Mouse (Mus musculus) activated CD4-positive, CD25-positive, alpha-beta regulatory T cell, adult 4 months (primary cell): ENCODE results near the gene Hsd17b13. TPM values are rescaled to one million over a fixed set of nuclear protein-coding genes. Genes with fewer than 3 reads are reported as not detected.
"Not testable (repeated sequence)": the region's sequence is repeated elsewhere in the genome, so short reads cannot be mapped to it uniquely, and the experiment has no call there.

Experiments used
- ATAC-seq: one replicate; pipeline ENCODE4 v1.8.0; 2017
- polyA plus RNA-seq, 2 experiments: library from polyadenylated mRNA; unstranded; fragments of 100-300 nt; shearing (Covaris generic); gene quantifications; one replicate each; pipeline ENCODE4 v1.2.1; 2017

Gene Hsd17b13
- not detected for polyA plus RNA-seq

DNA sequence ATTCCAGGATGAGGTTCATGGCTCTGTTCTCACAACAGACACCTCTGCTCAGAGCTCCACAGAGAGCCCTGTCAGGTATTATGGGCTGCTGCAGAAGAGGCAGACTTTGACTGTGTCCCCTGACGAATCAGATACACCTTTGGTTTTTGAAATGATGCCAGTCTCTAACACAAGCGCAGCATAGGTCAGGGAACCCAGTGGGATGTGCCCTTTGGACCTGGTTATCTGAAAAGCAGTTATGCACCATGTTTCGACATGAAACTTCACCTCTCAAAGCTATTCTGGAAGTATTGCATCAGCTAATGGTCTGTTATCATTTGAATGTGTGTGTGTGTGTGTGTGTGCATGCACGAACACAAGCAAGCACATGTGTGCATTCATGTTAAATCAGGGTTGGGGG is at the start of gene Hsd17b13:
Hsd17b13 (minus strand) TSS at position 114 of the 400 bp plus-strand sequence.
- ATAC-seq = no peak

DNA sequence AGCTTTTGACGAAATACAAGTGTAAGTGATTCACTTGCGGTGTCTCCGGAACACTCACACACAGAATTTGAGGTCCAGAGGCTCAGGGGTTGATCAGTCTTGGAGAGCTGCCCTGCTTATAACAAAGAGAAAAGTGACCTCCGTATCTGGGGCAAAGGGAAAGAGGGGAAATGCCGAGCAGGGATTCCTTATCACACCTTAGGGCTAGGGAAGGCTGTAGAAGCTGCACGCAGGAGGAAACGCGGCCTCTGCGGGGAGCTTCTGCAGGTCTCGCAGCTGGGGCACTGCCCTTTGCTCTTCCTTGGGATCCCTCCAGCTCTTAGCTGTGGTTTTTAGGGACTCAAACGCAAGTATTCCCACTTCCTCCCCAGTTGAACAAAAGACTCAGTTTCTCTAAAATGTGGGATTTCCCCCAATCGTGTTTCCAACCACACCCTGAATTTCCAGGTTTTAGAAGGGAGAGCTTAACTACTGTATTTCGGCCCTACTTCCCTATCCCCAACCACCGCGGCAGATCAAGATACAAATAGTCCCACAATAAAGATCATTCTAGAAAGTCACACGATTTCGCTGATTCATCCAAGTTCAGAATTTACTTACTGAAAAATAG is 48.1 kb upstream of the Hsd17b13 start:
- no peak for ATAC-seq

DNA sequence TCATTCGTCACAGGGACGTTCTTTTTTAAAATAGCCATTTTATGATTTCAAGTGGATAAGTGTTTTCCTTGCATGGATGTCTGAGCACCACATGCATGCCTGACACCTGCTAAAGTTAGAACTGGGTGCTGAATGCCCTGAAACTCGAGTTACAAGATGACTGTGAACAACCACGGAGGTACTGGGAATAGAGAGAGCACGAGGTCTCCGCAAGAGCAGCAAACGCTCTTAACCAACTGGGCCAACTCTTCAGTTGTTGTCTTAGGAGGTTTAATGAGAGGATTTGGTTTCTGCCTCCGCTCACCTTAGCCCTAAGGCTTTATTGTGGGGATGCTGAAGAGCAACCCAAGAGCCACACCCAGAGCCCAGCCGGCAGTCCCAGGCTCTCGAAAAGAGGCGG is 47.6 kb upstream of the Hsd17b13 start:
- ATAC-seq = no peak

DNA sequence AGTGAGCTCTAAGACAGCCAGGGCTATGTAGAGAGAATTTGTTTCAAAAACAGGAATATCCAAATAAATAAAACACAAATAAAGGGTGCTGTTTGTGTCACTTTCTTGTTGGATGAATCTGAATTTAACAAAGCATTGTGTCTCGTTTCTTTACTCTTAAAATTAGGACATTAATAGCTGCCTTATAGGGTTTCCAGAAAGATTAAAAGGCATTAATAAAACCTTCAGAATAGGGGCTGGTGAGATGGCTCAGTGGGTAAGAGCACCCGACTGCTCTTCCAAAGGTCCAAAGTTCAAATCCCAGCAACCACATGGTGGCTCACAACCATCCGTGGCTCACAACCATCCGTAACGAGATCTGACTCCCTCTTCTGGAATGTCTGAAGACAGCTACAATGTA is 47.0 kb upstream of the Hsd17b13 start:
- ATAC-seq = not testable (repeated sequence)

DNA sequence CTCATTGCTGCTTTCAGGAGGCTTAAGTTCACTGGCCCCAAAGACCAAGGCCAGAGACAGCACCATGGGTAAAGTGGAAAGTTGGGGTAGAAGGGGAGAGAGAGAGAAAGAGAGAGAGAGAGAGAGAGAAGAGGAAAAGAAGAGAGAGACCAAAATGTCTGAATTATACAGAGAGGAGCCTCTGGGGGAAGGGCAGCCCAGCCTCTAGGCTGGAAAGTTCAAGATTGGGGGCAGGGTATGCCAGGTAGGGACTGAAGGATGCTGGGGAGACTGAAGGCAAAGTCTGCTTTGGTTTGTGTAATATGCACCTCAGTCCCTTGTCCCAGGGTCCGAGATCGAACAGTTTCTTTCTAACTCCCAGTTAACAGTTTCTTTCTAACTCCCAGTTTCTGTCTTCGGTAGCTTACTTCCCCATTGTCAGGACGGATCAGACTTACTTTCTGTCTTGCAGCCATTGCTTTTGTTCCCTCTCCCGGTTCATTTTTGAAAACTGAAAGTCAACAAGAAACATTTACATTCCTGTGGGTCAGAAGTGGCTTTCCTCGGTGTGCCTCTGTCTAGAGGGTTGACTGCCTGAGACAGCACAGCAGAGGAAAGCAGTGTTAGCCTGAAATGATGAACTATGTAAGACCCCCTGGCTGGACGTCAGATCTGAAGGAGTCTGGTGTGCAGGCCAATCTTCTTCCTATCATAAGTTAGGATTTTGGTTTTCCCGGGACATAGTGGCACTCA is 46.2 kb upstream of the Hsd17b13 start:
- ATAC-seq = no peak

DNA sequence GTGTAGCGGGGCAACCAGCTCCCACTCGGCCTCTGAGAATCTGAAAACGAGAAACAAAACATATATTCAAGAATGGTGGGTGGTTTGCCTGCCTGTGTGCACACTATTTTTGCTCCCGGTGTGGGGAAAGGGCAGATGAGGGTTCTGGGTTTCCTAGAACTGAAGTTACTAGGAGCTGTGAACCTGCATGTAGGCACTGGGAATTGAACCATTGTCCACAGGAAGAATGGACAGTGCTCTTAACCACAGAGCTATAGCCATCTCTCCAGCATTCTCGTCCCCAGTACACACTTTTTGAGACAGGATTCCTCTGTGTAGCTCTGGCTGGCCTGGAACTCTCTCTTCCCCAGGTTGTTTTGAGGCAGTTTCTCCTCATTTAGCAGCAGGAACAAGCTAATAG is 45.3 kb upstream of the Hsd17b13 start:
- no peak for ATAC-seq

DNA sequence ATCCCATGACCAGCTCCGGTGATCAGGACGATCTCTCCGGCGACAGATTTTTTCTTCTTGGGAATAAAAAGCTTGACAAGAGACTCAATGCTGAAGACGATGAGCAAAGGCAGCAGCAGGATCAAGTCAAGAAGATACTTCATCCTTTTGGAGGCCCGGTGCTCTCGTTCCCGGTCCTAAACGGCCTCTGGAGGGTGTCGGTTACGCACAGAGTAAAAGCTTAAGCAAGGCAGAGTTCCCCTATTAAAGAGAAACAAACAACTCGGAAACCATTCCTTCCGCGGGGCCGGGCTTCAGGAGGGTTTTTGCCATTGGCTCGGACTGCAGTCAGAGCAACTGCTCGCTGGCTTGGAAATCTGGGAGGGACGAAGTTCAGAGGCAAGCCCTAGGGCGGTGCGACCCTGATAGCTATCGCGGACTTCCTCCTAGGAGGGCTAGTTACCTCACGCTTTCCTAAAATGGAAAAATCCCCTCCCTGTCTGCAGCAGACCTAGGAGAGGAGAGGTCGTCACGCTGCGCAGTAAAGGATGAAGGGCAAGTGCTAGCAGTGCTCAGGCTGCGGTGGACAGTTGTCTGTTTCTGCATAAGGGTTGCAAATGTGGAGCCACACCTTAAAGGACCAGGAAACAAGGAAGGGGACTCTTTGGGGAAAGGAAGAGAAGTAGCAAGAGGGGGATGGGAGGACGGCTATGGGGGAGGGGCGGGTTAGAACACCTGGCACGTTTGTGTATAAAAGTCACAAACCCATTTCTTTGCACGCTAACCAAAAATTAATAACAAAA is 44.6 kb upstream of the Hsd17b13 start, which contains the start of gene Hsd17b11:
Hsd17b11 (minus strand) TSS at position 323 of the 782 bp plus-strand sequence.
- peak; percentile 77 for ATAC-seq

DNA sequence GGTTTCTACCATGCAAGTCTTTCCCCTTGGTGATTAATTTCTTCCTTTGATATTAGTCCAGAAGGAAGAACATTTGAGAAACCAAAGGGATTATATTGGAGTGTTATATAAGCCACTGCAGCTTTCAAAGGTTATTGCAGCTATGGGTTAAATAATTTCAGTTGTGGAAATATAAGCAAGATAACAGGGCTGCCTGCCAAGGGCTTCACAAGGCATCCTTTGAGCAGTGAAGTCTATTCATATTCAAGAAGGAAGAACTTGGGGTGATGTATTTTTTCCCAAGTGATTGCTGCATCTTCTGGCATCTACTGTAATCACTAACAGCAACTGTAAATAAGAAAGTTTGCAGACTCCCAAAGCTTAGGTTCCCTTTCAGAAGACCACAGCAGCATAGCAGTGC is 34.2 kb upstream of the Hsd17b13 start:
- no peak for ATAC-seq

DNA sequence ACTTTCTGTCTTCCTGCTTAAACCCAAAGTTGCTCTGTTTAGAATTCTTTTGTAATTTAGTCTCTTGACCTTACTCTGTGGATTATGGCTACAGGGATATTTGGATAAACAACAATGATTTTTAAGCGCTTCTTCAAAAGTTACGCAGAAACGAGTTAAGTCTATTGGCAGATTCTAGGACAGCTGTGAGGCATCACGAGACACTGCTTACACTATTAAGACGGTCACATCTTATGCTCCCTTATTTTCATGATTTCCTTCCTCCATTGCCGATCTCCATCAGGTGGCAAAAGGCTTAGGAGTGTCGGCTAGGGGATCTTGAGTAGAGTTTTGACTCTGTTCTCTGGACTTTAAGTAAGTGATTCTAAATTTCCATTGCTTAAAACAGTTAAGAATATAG is 33.1 kb upstream of the Hsd17b13 start:
- ATAC-seq = no peak

DNA sequence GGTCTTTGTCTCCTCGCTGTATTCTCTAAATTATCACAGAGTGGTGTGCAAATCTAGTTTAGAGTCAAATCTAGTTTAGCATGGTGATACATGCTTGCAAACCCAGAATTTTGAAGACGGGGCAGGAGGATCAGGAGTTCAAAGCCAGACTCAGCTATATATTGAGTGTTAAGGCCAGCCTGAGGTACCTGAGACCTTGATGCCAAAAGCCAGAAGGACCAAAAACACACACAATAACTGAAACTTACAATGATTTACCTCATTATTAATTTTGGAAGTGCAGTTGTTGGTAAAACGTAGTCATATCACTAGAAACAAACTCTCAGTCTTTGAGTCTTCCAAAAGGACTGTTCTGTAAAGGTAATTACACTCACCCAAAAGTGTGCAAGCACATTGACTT is 32.2 kb upstream of the Hsd17b13 start:
- ATAC-seq = no peak

DNA sequence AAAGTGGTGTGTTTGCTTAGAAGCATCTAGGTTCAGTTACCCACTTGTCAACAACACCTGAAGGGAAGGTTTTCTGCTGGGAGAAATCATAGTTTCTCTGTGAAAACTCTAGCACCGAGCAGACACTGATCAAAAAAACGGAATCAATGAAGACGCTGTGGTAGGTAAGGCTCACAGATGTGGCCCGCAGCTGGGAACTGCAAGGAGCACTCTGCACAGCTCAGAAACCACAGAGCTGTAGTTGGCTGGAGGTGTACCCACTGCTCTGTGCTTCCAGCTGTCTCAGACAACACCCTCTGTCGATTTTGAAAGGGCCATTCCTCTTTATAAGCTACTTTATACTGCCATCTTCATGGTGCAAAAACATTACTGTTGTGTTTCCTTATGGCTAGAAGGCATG is 30.6 kb upstream of the Hsd17b13 start:
- ATAC-seq = no peak

DNA sequence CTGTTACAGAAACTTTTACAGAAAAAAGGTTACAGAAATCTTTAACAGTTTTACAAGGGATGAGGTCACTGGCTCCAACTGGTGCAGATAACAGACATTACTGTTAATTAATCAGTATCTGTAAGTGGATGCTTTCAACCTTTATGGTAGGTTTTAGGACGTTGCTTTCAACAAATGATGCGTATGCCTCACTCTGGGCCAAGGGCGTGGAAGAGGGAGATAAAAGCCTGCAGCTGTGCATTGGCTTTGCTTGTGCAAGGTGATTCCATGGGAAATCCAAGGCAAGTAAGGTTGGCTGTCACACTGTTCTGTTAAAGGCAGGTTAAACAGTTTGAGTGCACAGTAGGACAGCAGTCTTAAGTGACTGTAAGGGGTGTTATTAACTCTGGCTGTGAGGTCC is 29.6 kb upstream of the Hsd17b13 start:
- no peak for ATAC-seq

DNA sequence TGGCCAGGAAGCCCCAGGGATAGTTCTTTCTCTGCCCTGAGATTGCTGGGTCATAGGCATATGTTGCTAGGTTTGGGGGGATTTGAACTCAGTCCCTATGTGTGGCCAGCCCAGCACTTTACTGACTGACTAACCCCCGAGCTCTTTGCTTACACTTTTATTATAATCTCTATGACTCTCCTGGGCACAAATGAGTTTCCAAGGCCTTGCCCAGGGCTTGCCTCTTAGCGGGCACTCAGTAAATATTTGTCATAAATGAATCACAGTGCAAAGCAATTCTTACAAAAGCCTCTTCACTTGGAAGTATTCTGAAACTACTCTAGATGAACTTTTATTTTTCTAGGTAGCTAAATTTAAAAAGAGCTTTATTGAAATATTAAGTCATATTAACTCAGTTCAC is 26.7 kb upstream of the Hsd17b13 start:
- ATAC-seq = no peak

DNA sequence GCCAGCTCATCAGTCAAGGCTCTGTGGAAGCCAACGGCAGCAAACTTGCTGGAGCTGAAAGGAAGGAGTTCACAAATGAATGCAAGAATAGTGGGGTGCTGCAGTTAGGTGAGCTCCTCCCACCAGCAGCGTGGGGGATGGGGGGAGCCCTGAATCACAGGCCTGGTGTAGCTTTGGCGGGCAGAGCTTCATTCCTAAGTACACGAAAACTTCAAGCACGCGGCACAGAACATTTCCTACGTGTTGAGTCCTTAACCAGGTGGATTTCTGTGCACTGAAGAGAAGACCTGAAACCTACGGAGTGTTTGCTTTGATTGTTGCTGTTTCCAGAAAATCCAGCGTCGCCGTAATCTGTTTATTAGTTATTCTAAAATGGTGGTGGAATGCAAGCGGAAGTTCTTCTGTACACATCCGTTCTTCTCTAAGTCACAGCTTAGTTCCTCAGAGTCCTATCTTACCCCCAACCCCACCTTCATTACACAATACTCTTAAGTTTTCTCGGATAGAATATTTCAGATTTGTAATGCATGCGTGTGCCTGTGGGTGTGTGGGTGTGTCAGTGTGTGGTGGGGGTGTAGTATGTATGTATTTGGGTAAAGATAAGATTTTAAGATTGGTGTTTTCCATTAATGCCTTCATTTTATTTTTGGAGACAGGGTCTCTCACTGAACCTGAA is 26.2 kb upstream of the Hsd17b13 start:
- ATAC-seq = no peak

DNA sequence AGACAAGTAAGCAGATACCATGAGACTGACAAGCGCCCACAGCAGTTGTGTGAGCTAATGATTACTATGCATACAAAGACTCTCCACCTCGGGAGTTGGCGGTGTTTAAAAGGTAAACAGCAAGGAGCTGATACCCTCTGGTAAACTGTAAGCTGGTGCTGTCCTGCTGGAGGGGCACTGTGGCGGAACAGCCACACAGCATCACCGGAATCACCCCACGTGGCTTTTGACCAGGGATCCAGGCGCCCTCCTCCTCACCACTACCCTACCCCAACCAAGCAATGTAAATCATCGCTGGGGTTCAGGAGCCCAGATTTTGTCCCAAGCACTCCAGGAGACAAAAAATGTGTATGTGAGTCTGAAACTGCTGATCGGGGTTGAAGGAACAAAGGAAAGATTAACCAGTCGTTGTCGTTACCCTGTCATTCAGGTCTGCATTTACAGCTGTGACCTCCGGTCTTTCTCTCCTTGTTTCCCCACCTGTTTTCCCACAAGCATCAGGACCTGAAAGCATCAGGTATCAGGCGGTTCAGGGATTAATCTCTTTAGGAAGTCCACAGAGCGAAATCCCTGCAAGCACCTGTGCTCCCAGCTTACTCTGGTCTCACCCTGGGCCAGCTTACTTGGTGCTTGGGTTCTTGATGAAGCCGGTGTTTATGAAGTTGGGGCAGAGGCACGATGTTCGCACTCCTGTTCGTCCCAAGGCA is 25.5 kb upstream of the Hsd17b13 start:
- no peak for ATAC-seq

DNA sequence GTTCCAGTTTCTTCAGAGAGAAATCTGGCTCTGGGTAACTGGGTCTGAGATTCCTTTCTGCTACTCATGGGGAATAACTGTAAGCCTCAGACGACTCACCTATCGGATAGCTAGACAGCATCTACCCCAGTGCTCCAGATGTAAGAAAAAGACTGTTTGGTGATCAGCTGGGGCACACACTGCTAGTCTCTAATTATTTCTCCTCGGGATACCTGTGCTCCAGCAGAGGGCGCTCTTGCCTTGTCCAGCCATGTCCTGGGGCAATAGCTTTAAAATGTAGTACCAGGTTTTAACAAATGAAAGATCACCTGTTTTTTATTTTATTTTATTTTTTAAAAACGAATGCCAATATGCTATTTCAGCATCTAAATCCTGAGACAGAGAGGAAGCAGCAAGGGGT is 22.5 kb upstream of the Hsd17b13 start:
- ATAC-seq = peak; percentile 76

DNA sequence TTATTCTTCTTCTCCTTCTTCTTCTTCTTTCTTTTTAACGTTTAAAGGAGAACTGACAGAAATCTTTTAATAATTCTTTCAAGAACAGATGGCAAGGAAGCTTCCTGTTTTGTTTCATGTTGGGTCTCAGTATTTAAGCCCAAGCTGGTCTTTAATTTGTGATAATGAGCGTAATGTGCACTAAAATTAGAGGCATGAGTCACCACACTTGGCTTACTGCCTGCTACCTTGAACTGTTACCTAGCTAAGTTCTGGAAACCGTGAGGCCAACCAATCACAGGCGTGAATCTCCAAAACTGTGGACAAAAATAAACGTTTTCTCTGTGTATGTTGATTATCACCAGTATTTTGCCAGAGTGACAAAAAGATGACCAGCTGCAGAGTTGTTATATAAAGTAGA is 21.5 kb upstream of the Hsd17b13 start:
- ATAC-seq = no peak

DNA sequence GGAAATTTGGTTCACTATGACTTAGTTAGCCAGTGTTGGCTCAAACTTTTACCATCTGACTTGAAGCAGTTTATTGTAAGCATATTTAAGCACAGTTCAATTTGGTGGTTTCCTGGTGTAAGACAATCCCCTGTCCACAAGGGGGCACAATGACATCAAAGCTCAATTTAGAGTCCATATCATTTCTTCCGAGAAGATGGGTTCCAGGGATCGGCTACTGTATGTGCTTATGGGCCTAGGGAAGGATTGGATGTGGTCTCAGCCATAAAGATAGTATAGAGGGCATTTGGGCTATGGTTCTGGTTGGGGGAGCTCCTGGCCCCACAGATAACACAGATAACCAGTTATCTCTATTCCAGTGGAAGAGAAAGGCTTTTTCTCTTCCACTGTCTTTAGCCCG is 18.0 kb upstream of the Hsd17b13 start:
- ATAC-seq = peak; percentile 57

DNA sequence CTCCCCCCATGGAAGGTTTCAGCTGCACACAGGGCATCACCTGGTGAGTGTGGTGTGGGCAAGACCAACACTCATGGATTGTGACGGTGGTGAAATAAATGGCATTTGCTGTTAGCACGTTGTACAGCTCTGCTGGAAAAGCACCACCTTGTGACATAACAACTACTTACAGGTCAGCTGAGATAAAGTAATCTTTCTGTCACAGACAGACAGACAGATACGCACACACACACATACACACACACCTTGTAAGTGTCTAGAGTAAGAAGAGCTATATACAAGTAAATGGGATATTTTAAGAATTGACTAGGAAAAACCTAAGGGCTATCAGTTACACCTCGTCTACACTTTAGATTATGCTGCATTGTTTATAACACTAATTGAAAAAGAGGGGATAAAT is 17.5 kb upstream of the Hsd17b13 start:
- ATAC-seq = no peak

DNA sequence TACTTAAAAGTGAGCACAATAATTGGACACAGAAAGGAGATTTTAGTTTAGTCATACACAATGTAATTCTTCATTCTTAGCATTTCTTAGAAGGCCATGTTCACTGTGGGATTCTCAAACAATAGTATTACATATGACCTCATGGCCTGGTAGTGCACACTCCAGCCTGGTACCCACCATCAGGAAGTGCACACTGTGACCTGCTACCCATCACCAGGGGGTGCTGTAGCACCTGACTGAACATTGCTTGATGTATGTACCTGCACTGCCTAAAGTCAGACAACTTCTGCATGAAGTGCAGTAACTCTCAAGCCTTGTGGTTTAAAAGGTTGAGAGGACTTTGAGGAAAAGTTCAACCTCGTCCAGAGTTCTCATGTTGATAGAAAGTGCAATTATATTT is 16.4 kb upstream of the Hsd17b13 start:
- ATAC-seq = no peak

DNA sequence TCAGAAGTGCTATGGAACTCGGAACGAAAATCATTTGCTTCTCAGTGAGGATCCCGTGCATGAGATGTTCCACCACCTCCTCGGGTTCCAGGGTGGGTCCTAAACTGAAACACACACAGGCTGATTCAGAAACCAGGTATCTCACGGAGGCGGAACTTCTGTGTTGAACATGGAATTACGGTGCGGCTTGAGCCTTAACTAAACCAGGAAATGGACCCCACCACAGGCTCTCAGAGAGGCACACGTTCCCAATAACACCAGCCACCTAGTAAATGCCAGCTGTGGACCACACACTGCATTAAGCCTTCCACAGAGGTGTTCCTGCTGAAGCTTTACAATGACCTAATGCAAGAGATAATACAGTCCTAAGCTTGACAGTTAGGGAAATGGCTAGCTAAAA is 15.6 kb upstream of the Hsd17b13 start:
- no peak for ATAC-seq
